ENCODE assay signal across 8 mouse cellular contexts in genomic region chr3:95263089-95263739, GRCm38 (mm10). TPM values are rescaled to one million over a fixed set of nuclear protein-coding genes. Genes with fewer than 3 reads are reported as not detected.
DNase-seq lines count a peak whose midpoint lies in the region; ATAC-seq and TF ChIP-seq lines count a peak whose summit lies in the region.

No protein-coding gene starts in this region.

- H3K4me3 ChIP-seq in cerebellum, adult 2 months (replicated peaks; ENCODE audit: insufficient read depth, low read depth, low read length) = no peak overlapping the region
- H3K4me3 ChIP-seq in MEL (ENCODE audit: control insufficient read depth in 1 of 2, insufficient read depth in 1 of 2, low read depth in 2 of 2, low read length in 2 of 2) = no peak overlapping the region
- H3K4me3 ChIP-seq in cortical plate, adult 2 months (ENCODE audit: insufficient read depth, low read length) = no peak overlapping the region
- H3K4me3 ChIP-seq in heart, embryonic 10.5 days = no peak overlapping the region

- no peak for TF ChIP-seq POLR2A in cerebellum, adult 2 months (IDR thresholded peaks at IDR 0.05; ENCODE audit: borderline replicate concordance, insufficient read depth, low read length)
- no peak for TF ChIP-seq POLR2A in MEL (IDR thresholded peaks at IDR 0.05; ENCODE audit: control insufficient read depth in 1 of 2, insufficient read depth in 1 of 2, low read depth in 1 of 2, low read length in 2 of 2, poor library complexity in 1 of 2)
- no peak for TF ChIP-seq POLR2A in cortical plate, adult 2 months (IDR thresholded peaks at IDR 0.05; ENCODE audit: extremely low read depth, insufficient read depth, low read length)

- no peak for ATAC-seq in cerebellum, adult (ENCODE audit: insufficient number of reproducible peaks, low FRiP score, low TSS enrichment)

- no peak overlapping the region for H3K9ac ChIP-seq in MEL (ENCODE audit: control insufficient read depth, low read depth, low read length, poor library complexity, severe bottlenecking)

- no peaks in the 10 kb centered on the region for H3K9me3 ChIP-seq in MEL (replicated peaks; ENCODE audit: insufficient read depth, low read length)
- no peaks in the 10 kb centered on the region for H3K9me3 ChIP-seq in heart, embryonic 10.5 days

- DNase-seq in cerebellum, adult 2 months = peak; percentile 55 to 70
- peak; percentile 87 for DNase-seq in MEL (ENCODE audit: low read depth, low spot score)
- DNase-seq in heart, embryonic 10.5 days (ENCODE audit: low spot score) = peak; percentile 84
- peak; percentile 90 for DNase-seq in kidney, postnatal 10 days
- DNase-seq in lung, adult 18-20 months = peak; percentile 72 to 83
- peak; percentile 80 for DNase-seq in right cerebral cortex, postnatal 14 days

- H3K4me1 ChIP-seq in cerebellum, adult 2 months (ENCODE audit: control insufficient read depth, insufficient read depth, low read length) = no peaks in the 10 kb centered on the region; the same call in 1 of the 2 replicates
- H3K4me1 ChIP-seq in MEL (ENCODE audit: control insufficient read depth in 1 of 2, insufficient read depth in 2 of 2, low read length in 2 of 2) = no peaks in the 10 kb centered on the region
- H3K4me1 ChIP-seq in cortical plate, adult 2 months (ENCODE audit: control insufficient read depth, insufficient read depth, low read length) = peaks cover 7% of the 10 kb centered on the region; the same call in 1 of the 2 replicates
- H3K4me1 ChIP-seq in heart, embryonic 10.5 days = peaks cover 5% of the 10 kb centered on the region; the same call in 1 of the 2 replicates

- H3K27me3 ChIP-seq in cerebellum, adult 2 months (ENCODE audit: control insufficient read depth, insufficient read depth, low read length) = no peaks in the 10 kb centered on the region
- no peaks in the 10 kb centered on the region for H3K27me3 ChIP-seq in MEL (ENCODE audit: control insufficient read depth in 1 of 2, insufficient read depth in 2 of 2, low read length in 2 of 2)
- no peaks in the 10 kb centered on the region for H3K27me3 ChIP-seq in heart, embryonic 10.5 days (ENCODE audit: insufficient read depth, poor library complexity, severe bottlenecking)

- TF ChIP-seq RAD21 in MEL (IDR thresholded peaks at IDR 0.05; ENCODE audit: low read depth, low read length) = no peak; the same call in none of the 2 replicates

- peak; percentile 69 for TF ChIP-seq CTCF in cerebellum, adult 2 months (IDR thresholded peaks at IDR 0.05; ENCODE audit: borderline replicate concordance, insufficient read depth, low read depth, low read length)
- TF ChIP-seq CTCF in MEL (IDR thresholded peaks at IDR 0.05 in 2 of 3, conservative IDR thresholded peaks at IDR 0.05 in 1 of 3; ENCODE audit: control insufficient read depth in 1 of 3, insufficient read depth in 1 of 3, low read depth in 2 of 3, low read length in 3 of 3, poor library complexity in 1 of 3, severe bottlenecking in 1 of 3) = peak in 2 of 3 experiments; percentile 97 to 98
- TF ChIP-seq CTCF in cortical plate, adult 2 months (IDR thresholded peaks at IDR 0.05; ENCODE audit: extremely low read depth, insufficient read depth, low read length) = peak; percentile 69

- peaks cover 3 to 24% of the 10 kb centered on the region in 2 experiments; a peak in 3 of 4 replicates for H3K36me3 ChIP-seq in MEL (ENCODE audit: control insufficient read depth in 1 of 2, insufficient read depth in 2 of 2, low read length in 2 of 2)
- H3K36me3 ChIP-seq in heart, embryonic 10.5 days = peaks cover 93% of the 10 kb centered on the region

- H3K27ac ChIP-seq in cerebellum, adult 2 months (ENCODE audit: insufficient read depth, low read length) = no peak overlapping the region
- no peak overlapping the region for H3K27ac ChIP-seq in MEL (ENCODE audit: control insufficient read depth, low read depth, low read length)
- H3K27ac ChIP-seq in cortical plate, adult 2 months (ENCODE audit: insufficient read depth, low read length) = no peak overlapping the region
- H3K27ac ChIP-seq in heart, embryonic 10.5 days = no peak overlapping the region

- WGBS in cerebellum, adult 2 months = 52% methylated on average over 11 of the region's 11 CpGs
- WGBS in heart, embryonic 10.5 days = 47% methylated on average over 11 of the region's 11 CpGs

- 0 out of 4 replicates have a peak, but pooled peaks of 1 of the 2 experiments have one; percentile 25 for TF ChIP-seq EP300 in MEL (IDR thresholded peaks at IDR 0.05; ENCODE audit: low read depth in 1 of 2, low read length in 2 of 2)

- no peaks in the 10 kb centered on the region for H3K79me2 ChIP-seq in MEL (ENCODE audit: control insufficient read depth, insufficient read depth, low read length, poor library complexity)

TF ChIP-seq in MEL, 35 proteins besides CTCF, POLR2A, EP300 and RAD21 (continues in another document):
- TF ChIP-seq BHLHE40 (IDR thresholded peaks at IDR 0.05; ENCODE audit: borderline replicate concordance, low read depth, low read length) = peak; percentile 80
- TF ChIP-seq HCFC1 (IDR thresholded peaks at IDR 0.05; ENCODE audit: low read depth, low read length) = no peak
- no peak for TF ChIP-seq ZKSCAN1 (IDR thresholded peaks at IDR 0.05; ENCODE audit: low read depth, low read length)
- no peak for TF ChIP-seq USF2 (IDR thresholded peaks at IDR 0.05; ENCODE audit: borderline replicate concordance in 1 of 2, insufficient read depth in 1 of 2, low read depth in 1 of 2, low read length in 2 of 2)
- no peak for TF ChIP-seq MAX (IDR thresholded peaks at IDR 0.05; ENCODE audit: low read length)
- no peak for TF ChIP-seq CHD1 (IDR thresholded peaks at IDR 0.05; ENCODE audit: low read depth, low read length)
- TF ChIP-seq TBP (IDR thresholded peaks at IDR 0.05; ENCODE audit: low read depth, low read length) = no peak
- TF ChIP-seq MXI1 (IDR thresholded peaks at IDR 0.05; ENCODE audit: low read depth, low read length) = 0 out of 2 replicates have a peak, but pooled peaks have one; percentile 35
- no peak for TF ChIP-seq NRF1 (IDR thresholded peaks at IDR 0.05; ENCODE audit: insufficient read depth, low read depth, low read length, poor library complexity, severe bottlenecking)
- no peak for TF ChIP-seq TCF12 (IDR thresholded peaks at IDR 0.05; ENCODE audit: low read depth, low read length)
- peak; percentile 97 for TF ChIP-seq ZC3H11A (IDR thresholded peaks at IDR 0.05; ENCODE audit: low read depth, low read length)
- TF ChIP-seq POLR2AphosphoS2 (IDR thresholded peaks at IDR 0.05; ENCODE audit: low read length) = no peak
- TF ChIP-seq MAFK (IDR thresholded peaks at IDR 0.05; ENCODE audit: borderline replicate concordance, low read depth, low read length) = no peak
- TF ChIP-seq SIN3A (IDR thresholded peaks at IDR 0.05; ENCODE audit: low read length) = no peak
- peak; percentile 25; the same call in 1 of the 2 replicates for TF ChIP-seq USF1 (IDR thresholded peaks at IDR 0.05; ENCODE audit: low read depth, low read length)
- no peak for TF ChIP-seq ELF1 (IDR thresholded peaks at IDR 0.05; ENCODE audit: low read depth, low read length)
- TF ChIP-seq MYC (IDR thresholded peaks at IDR 0.05; ENCODE audit: low read depth, low read length) = 0 out of 2 replicates have a peak, but pooled peaks have one; percentile 54
- TF ChIP-seq E2F4 (IDR thresholded peaks at IDR 0.05; ENCODE audit: borderline replicate concordance, low read depth, low read length) = no peak
- no peak for TF ChIP-seq ZMIZ1 (IDR thresholded peaks at IDR 0.05; ENCODE audit: low read depth, low read length)
- TF ChIP-seq ZNF384 (IDR thresholded peaks at IDR 0.05; ENCODE audit: low read depth, low read length) = peak; percentile 53
- TF ChIP-seq MYB (IDR thresholded peaks at IDR 0.05; ENCODE audit: low read depth, low read length) = no peak

RNA-seq across cellular contexts. Expression of gene Bnipl, which starts 12.2 kb away (rescaled TPM):
- 1.8 and 1.9 TPM in 2 replicates for polyA plus RNA-seq in cerebellum, adult 2 months (2012; rRNA removed)
- total RNA-seq in MEL (2012; rRNA removed) = 0.19 and 0.20 TPM in 2 replicates
- polyA plus RNA-seq in MEL (2012; ENCODE audit: insufficient read depth in 1 of 2, insufficient read length in 2 of 2, low read depth in 1 of 2, low replicate concordance in 2 of 2, missing spikeins in 1 of 2) = under 1 TPM in 1 of 2 experiments, not detected in 1; 0.43 TPM
- 0.17 and 0.61 TPM in 2 replicates for polyA plus RNA-seq in cortical plate, adult 2 months (2012; rRNA removed)
- polyA plus RNA-seq in heart, embryonic 10.5 days (2016; fragmentation: Nextera tagmentation; extraction: Ambion mirVana) = 0.22 and 0.43 TPM in 2 replicates

RNA-seq across cellular contexts. Expression of gene Mindy1, which starts 17.9 kb away (rescaled TPM):
- 96.8 and 103 TPM in 2 replicates for polyA plus RNA-seq in cerebellum, adult 2 months (2012; rRNA removed)
- total RNA-seq in MEL (2012; rRNA removed) = 203 and 265 TPM in 2 replicates
- polyA plus RNA-seq in MEL (2012; ENCODE audit: insufficient read depth in 1 of 2, insufficient read length in 2 of 2, low read depth in 1 of 2, low replicate concordance in 2 of 2, missing spikeins in 1 of 2) = 100 to 1,000 TPM in 1 of 2 experiments, not detected in 1; 234 TPM
- 29.6 and 33.9 TPM in 2 replicates for polyA plus RNA-seq in cortical plate, adult 2 months (2012; rRNA removed)
- polyA plus RNA-seq in heart, embryonic 10.5 days (2016; fragmentation: Nextera tagmentation; extraction: Ambion mirVana) = 26.2 and 27.0 TPM in 2 replicates

RNA-seq across cellular contexts. Expression of gene Prune1, which starts 18.7 kb away (rescaled TPM):
- 43.2 and 47.6 TPM in 2 replicates for polyA plus RNA-seq in cerebellum, adult 2 months (2012; rRNA removed)
- 28.5 and 32.4 TPM in 2 replicates for total RNA-seq in MEL (2012; rRNA removed)
- 10 to 100 TPM in 1 of 2 experiments, not detected in 1; 51.8 TPM for polyA plus RNA-seq in MEL (2012; ENCODE audit: insufficient read depth in 1 of 2, insufficient read length in 2 of 2, low read depth in 1 of 2, low replicate concordance in 2 of 2, missing spikeins in 1 of 2)
- polyA plus RNA-seq in cortical plate, adult 2 months (2012; rRNA removed) = 24.8 and 26.2 TPM in 2 replicates
- polyA plus RNA-seq in heart, embryonic 10.5 days (2016; fragmentation: Nextera tagmentation; extraction: Ambion mirVana) = 30.7 and 31.1 TPM in 2 replicates

RNA-seq across cellular contexts. Expression of gene Gm128, which starts 21.8 kb away (rescaled TPM):
- 0.75 and 0.90 TPM in 2 replicates for polyA plus RNA-seq in cerebellum, adult 2 months (2012; rRNA removed)
- total RNA-seq in MEL (2012; rRNA removed) = 0.08 TPM in 1 of 2 replicates, not detected in the other
- polyA plus RNA-seq in MEL (2012; ENCODE audit: insufficient read depth in 1 of 2, insufficient read length in 2 of 2, low read depth in 1 of 2, low replicate concordance in 2 of 2, missing spikeins in 1 of 2) = under 1 TPM in 1 of 2 experiments, not detected in 1; 0.18 TPM
- polyA plus RNA-seq in cortical plate, adult 2 months (2012; rRNA removed) = 0.23 and 0.25 TPM in 2 replicates
- 0.69 and 0.97 TPM in 2 replicates for polyA plus RNA-seq in heart, embryonic 10.5 days (2016; fragmentation: Nextera tagmentation; extraction: Ambion mirVana)

RNA-seq across cellular contexts. Expression of gene Mllt11, which starts 31.2 kb away (rescaled TPM):
- 339 and 352 TPM in 2 replicates for polyA plus RNA-seq in cerebellum, adult 2 months (2012; rRNA removed)
- 6.7 and 7.3 TPM in 2 replicates for total RNA-seq in MEL (2012; rRNA removed)
- 10 to 100 TPM in 1 of 2 experiments, not detected in 1; 24.6 TPM for polyA plus RNA-seq in MEL (2012; ENCODE audit: insufficient read depth in 1 of 2, insufficient read length in 2 of 2, low read depth in 1 of 2, low replicate concordance in 2 of 2, missing spikeins in 1 of 2)
- 428 and 469 TPM in 2 replicates for polyA plus RNA-seq in cortical plate, adult 2 months (2012; rRNA removed)
- 10.7 and 11.1 TPM in 2 replicates for polyA plus RNA-seq in heart, embryonic 10.5 days (2016; fragmentation: Nextera tagmentation; extraction: Ambion mirVana)
